14 mouse cellular contexts compared by ENCODE assay signal in genomic region chr11:24980193-24980665, GRCm38 (mm10).
DNase-seq lines count a peak whose midpoint lies in the region; ATAC-seq lines count a peak whose summit lies in the region.
"Had no signal": no experiment of that assay in that cellular context is flagged by ENCODE, and none has a peak within 500 bp of the region (broad histone marks: within the 10 kb centered on the region; RNA-seq: fewer than 3 reads in every experiment).

No protein-coding gene starts in this region.

- WGBS in embryonic facial prominence, embryonic 15.5 days = 62% methylated on average over 9 of the region's 9 CpGs
- 78% methylated on average over 9 of the region's 9 CpGs for WGBS in embryonic facial prominence, embryonic 10.5 days
- 39% methylated on average over 9 of the region's 9 CpGs for WGBS in limb, embryonic 12.5 days

- 0 out of 2 replicates have a peak, but pooled peaks cover 6% of the 10 kb centered on the region for H3K4me1 ChIP-seq in embryonic facial prominence, embryonic 15.5 days
- peaks cover 17% of the 10 kb centered on the region; the same call in 1 of the 2 replicates for H3K4me1 ChIP-seq in embryonic facial prominence, embryonic 10.5 days
- peaks cover 47% of the 10 kb centered on the region for H3K4me1 ChIP-seq in limb, embryonic 12.5 days (replicated peaks)

- no peak overlapping the region for H3K4me3 ChIP-seq in embryonic facial prominence, embryonic 15.5 days (replicated peaks)
- no peak overlapping the region for H3K4me3 ChIP-seq in embryonic facial prominence, embryonic 10.5 days
- no peak overlapping the region for H3K4me3 ChIP-seq in limb, embryonic 12.5 days (replicated peaks)
- H3K4me3 ChIP-seq: heart, embryonic 15.5 days had no signal

- H3K36me3 ChIP-seq in embryonic facial prominence, embryonic 15.5 days = no peaks in the 10 kb centered on the region
- H3K36me3 ChIP-seq in embryonic facial prominence, embryonic 10.5 days (replicated peaks) = no peaks in the 10 kb centered on the region
- H3K36me3 ChIP-seq in limb, embryonic 12.5 days = no peaks in the 10 kb centered on the region
- H3K36me3 ChIP-seq: heart, embryonic 15.5 days had no signal

- H3K9ac ChIP-seq in embryonic facial prominence, embryonic 15.5 days = no peak overlapping the region
- peak overlapping the region; percentile 31; the same call in 1 of the 2 replicates for H3K9ac ChIP-seq in limb, embryonic 12.5 days (replicated peaks)
- H3K9ac ChIP-seq: heart, embryonic 15.5 days; liver, embryonic 14.5 days had no signal

- H3K4me2 ChIP-seq in embryonic facial prominence, embryonic 15.5 days (replicated peaks) = 0 out of 2 replicates have a peak overlapping the region, but pooled peaks have one; percentile 15
- peak overlapping the region; percentile 22; the same call in 1 of the 2 replicates for H3K4me2 ChIP-seq in limb, embryonic 12.5 days
- H3K4me2 ChIP-seq: heart, embryonic 15.5 days had no signal

- no peaks in the 10 kb centered on the region for H3K9me3 ChIP-seq in embryonic facial prominence, embryonic 15.5 days (replicated peaks)
- no peaks in the 10 kb centered on the region for H3K9me3 ChIP-seq in embryonic facial prominence, embryonic 10.5 days
- no peaks in the 10 kb centered on the region for H3K9me3 ChIP-seq in limb, embryonic 12.5 days
- H3K9me3 ChIP-seq: heart, embryonic 15.5 days had no signal

- H3K27ac ChIP-seq in embryonic facial prominence, embryonic 15.5 days (replicated peaks) = no peak overlapping the region
- H3K27ac ChIP-seq in embryonic facial prominence, embryonic 10.5 days (replicated peaks) = no peak overlapping the region
- H3K27ac ChIP-seq in limb, embryonic 12.5 days = peak overlapping the region; percentile 30
- H3K27ac ChIP-seq: heart, embryonic 15.5 days; liver, embryonic 14.5 days; stomach, postnatal 0 days had no signal

- H3K27me3 ChIP-seq in embryonic facial prominence, embryonic 15.5 days = no peaks in the 10 kb centered on the region
- H3K27me3 ChIP-seq in embryonic facial prominence, embryonic 10.5 days (replicated peaks; ENCODE audit: low read depth, poor library complexity, severe bottlenecking) = no peaks in the 10 kb centered on the region
- no peaks in the 10 kb centered on the region for H3K27me3 ChIP-seq in limb, embryonic 12.5 days
- H3K27me3 ChIP-seq: heart, embryonic 15.5 days had no signal

- DNase-seq in embryonic facial prominence, embryonic 10.5 days (ENCODE audit: low spot score) = no peak
- peak; percentile 4 for DNase-seq in right cerebral cortex, postnatal 4 days
- DNase-seq in right cerebral cortex, postnatal 25 days = no peak
- DNase-seq in frontal cortex, postnatal 25 days (ENCODE audit: low spot score in 2 of 2) = no peak
- no peak for DNase-seq in right cerebral cortex, postnatal 14 days
- DNase-seq: gastrocnemius, postnatal 10 days; kidney, postnatal 36 days had no signal

- ATAC-seq in embryonic facial prominence, embryonic 15.5 days (ENCODE audit: insufficient number of reproducible peaks, low FRiP score, low TSS enrichment, low read depth) = no peak
- peak; percentile 63; the same call in 1 of the 2 replicates for ATAC-seq in limb, embryonic 12.5 days (ENCODE audit: insufficient number of reproducible peaks, insufficient read depth, low FRiP score, low TSS enrichment, low read depth)
- no peak for ATAC-seq in monocyte, adult 5-6 weeks (replicated peaks; ENCODE audit: insufficient number of reproducible peaks, low FRiP score, low TSS enrichment, poor library complexity, severe bottlenecking)
- ATAC-seq: intestine, embryonic 16.5 days had no signal
